Mouse (Mus musculus) ovary, adult 18-20 months (tissue): ENCODE measurements around the gene Spag9.
"Not testable (repeated sequence)": the region's sequence is repeated elsewhere in the genome, so short reads cannot be mapped to it uniquely, and the experiment has no call there.

Source experiments
- DNase-seq: peaks from one replicate; pipeline ENCODE4 v3.0.0; 2022; ENCODE audit warnings: low spot score, mixed read lengths

The Spag9 gene

DNA sequence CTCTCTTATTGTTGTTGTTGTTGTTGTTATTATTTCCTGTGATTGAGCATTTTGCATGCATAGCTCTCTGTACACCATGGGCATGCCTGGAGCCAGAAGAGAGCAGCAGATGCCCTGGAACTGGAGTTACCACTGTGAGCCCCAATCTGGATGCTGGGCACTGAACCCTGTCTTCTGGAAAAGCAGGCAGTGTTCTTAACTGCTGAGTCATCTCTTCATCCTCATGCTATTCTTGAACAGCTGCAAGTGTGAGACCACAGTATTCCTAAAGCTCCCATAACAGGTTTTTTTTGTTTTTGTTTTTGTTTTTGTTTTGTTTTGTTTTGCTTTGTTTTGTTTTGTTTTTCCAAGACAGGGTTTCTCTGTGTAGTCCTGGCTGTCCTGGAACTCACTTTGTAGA, 9.6 kb upstream of the Spag9 start:
- no peak for DNase-seq

DNA sequence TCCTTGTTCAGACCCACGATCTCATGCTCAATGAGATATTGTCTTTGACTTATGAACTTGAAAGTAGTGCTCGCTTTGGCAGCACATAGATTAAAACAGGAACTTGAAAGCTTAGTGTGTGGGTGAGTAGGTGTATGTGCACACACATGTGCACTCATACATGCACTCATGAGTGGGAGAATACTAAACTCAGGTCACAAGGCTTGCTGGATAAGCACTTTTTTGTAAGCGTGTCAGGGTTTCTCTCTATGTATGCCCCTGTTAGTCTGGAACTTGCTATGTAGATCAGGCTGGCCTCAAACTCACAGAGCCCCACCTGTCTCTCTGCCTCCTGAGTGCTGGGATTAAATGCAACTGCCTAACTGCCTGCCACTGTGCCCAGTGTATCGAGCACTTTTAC, 8.9 kb upstream of the Spag9 start:
- DNase-seq = no peak

DNA sequence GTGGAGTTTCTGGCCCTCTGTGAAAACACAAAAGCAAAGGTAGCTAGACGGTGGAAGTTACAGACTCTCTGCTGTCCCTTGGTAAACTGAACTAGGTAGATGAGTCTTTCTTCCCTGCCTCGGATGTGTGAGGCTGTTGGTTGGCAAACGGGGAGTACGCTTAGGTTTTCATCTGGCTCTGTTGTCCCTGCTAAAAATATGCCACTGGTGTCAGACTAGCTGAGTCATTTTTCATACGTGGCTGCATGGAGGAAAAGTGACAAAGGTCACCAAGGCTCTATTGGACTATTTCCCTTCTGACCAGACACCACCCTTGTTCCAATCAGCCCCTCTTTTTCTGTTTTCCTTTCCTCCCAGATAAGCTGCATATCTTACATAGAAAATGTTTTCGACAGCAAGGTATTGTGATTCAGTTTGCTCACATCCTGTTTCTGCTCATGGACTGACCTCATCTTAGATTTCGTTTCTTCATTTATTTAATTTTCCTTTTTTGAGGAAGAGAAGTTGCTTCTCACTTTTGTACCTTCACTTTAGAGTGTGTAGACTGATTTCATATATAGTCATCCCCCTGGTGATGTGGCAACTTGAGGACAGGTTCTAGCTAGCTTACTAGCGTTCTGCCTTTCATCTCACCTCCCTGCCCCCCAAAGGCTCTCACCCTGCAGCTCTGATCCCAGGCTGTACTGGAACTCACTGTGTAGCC, 8.1 kb upstream of the Spag9 start:
- DNase-seq = no peak

DNA sequence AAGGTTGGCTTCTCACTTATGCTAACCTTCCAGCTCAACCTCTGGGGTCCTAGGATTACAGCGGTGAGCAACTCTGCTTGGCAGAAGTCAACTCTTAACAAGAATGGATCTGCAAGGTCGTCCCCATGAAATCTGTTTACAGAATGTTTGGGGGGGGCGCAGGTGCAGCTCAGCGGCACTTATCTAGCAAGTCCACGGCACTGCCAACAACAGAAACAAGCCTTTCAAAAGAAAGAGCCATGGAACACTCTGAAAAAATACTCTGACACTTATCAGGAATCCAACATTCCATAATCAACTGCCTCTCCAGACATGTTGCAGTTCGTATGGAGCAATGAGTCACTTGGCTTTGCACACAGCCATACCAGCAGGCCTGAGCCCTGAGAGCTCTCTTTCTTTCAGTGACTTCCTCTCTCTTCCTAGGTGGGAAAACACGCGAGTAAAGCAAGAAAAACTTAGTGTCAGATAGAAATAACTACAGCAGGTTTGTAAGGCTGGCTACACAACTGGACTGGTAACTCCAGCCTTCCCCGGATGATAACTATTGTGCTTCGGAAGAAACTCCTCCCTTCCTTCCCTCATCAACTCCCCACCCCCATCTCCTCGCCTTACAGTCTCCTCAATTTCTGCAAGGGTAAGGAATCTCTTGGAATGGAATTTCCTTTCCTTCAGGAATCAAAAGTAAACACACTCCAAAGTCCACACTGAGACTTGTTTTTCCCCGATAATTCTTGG, 7.4 kb upstream of the Spag9 start:
- no peak for DNase-seq

DNA sequence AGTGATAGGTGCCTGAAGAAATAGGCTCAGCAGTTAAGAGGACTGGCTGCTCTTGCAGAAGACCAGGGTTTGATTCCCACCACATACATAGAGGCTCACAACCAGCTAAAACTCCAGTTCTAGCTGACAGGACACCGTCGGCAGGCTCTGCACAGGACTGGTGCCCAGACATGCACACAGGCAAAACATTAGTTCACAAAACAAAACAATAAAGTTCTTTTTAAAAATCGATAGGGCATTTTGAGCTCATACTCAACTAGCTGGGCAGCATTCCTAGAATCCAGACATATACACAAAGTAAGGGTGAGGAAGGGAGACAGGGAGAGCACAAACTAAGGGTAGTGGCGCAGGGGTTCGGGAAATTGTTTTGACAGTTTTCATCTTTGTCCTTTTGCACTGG, 1.4 kb upstream of the Spag9 start:
- no peak for DNase-seq

DNA sequence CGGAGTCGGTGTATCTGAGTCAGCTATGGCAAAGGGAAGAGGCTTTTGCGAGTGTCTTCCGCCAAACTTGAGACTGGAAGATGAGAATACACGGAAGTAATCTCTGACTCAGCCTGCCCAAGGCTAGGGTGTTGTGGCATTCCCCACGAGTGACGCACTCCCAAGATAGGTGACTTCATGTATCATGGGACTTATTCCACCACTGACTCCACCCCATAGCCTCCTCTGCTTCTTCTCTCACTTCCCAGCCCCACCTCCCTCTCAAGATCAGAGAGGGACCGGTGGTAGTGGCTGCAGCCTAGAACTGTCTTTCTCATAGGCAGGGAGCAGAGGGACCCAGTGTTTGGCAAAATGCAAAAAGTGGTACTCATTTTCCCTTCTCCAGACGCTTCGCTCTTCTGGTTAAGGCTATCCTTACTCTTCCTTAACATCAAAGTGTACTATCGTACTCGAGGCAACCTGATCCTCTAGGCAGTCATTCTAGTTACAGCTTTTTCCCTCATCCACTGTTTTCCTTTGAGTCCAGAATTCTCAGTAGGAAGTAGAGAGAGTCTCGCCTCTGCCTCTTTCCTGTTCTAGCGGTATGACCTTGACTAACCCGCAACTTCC, 676 bp upstream of the Spag9 start:
- peak; percentile 87 for DNase-seq

DNA sequence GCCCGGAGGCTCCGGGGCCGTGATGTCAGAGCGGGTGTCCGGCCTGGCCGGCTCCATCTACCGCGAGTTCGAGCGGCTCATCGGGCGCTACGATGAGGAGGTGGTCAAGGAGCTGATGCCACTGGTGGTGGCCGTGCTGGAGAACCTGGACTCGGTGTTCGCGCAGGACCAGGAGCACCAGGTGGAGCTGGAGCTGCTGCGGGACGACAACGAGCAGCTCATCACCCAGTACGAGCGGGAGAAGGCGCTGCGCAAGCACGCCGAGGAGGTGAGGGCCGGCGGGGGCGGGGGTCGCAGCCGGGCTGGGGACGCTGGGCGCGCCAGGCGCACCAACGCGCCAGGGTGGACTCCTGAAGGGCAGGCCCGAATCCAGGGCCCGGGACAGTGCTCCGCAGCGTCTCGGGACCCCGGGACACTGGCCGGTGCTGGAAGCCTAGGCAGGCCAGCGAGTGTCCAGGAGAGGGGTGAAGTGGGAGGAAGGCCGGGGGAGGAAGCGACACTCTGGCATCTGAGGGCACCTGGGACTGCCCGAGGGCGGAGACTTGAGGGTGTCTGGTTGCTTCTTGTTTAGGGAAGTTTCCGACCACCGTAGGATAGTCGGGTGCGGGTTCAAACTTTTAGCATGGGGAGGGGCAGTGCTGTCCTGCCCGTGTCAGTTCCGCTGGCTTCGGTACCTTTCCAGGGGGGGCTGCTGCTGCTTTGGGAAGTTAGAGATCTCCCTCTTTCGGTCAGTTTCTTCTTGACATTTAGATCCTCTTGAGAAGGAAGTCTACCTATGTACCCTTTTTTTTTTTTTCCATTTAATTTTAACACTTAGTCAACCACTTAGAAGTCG, 632 bp downstream of the Spag9 start:
- DNase-seq = peak; percentile 36

DNA sequence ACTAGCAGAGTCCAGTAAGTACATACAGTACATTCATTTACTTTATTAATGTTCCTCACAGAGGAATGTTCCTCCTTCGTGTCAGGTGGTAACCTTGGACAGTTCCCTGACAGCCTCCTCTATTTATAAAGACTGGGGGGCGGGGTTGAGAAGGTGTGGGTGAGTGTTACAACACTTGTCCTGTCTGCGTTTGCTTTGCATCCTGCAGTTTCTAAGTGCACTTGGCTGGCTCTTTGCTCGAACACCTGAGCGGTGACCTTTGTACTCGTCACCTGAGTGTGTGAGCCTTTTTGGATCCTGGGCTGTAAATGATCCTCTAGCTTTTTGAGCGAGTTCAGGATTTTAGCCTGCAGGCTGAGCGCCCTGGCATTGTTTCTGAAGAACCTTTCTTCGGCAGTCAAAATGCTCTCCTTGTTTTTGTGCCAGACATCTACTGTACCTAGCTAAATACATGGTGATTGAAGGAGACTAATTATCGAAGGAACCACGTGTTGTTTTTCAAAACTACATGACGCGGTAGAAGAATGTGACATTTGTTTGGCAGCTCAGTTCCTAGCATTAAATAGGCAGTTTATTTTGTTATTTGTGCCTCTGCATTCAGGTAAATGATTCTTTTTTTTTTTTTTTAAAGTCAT, 1.4 kb downstream of the Spag9 start:
- DNase-seq = no peak

DNA sequence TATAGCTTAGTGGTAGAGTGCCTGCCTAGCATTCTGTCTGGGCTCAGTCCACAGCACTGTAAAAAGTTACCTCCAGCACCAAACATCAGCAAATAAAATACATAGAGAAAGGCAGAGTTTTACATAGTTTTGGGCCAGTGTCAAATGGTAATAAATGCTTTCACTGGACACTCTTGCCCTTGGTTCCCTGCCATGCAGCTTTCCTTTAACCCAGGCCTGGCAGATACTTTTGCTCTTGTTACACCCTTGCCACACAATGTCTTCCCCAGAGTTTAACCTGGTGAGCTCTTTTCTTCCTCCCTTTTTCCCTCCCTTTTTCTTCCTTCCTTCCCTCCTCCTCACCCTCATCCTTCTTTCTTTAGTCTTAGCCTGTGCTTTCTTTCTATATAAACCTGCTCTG, 3.4 kb downstream of the Spag9 start:
- no peak for DNase-seq

DNA sequence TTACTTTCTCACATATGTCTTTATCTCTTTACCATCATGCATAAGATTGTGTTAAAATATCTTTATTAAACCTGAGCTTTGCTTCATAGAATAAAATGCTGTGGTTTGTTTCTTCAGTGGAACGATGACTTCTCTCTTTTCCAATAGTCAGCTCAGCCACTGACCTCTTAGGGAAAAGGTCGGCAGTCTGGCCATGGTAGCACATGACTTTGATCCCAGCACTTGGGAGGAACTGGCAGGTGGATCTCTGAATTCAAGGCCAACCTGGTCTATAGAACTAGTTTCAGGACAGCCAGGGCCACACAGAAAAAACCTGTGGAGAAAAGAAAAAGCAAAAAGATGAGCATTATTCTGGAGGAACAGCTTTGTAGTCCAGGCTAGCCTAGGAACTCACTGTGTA, 7.5 kb downstream of the Spag9 start:
- DNase-seq = no peak

DNA sequence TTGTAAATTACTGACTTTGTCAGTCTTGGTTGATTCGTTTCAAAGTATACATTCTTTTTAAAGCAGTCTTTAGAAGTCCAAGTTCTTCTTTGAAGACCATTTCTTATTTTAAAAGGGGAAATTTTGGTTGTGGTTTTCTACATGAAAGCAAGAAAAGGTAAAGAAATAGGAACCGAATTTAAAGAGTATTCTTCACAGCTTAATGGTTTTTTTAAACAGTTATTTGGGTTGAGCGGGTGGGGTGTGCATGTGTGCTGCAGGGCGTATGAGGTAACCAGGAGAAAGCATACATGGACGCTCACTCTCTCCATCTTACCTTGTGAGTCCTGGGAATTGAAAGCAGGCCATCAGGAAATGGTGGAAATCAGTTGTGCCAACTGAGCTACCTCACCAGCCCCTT, 23.2 kb downstream of the Spag9 start:
- DNase-seq = no peak

DNA sequence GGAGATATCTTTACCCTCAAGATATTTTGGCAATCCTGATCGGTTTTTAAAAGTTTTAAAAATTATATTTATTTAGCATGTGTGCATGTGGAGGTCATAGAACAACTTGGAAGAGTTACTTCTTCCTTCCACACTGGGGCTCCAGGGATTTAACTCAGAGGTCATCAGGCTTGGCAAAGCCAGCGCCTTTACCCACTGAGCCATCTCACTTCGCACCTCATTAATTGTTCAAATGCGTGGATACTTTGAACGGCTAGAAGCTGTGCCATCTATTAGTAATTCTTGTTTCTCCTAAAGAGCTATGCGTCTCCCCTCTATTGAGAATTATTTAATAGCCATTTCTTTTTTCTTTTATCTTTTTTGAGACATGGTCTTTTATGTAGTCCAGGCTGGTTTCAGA, 24.5 kb downstream of the Spag9 start:
- DNase-seq = no peak

DNA sequence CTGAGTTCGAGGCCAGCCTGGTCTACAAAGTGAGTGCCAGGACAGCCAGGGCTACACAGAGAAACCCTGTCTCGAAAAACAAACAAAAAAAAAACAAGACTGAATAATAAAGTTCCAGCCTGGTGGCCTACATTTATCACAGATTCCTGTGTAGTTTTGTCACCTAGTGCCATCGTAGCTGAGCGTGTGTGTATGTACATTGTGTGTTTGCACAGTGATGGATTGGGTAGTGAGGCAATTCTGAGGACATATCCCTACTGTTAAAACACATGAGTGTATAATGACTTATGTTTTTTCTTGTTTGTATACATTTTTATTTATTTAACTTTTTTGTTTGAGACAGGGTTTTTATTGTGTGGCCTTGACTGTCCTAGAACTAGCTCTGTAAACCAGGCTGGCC, 30.4 kb downstream of the Spag9 start:
- DNase-seq = no peak

DNA sequence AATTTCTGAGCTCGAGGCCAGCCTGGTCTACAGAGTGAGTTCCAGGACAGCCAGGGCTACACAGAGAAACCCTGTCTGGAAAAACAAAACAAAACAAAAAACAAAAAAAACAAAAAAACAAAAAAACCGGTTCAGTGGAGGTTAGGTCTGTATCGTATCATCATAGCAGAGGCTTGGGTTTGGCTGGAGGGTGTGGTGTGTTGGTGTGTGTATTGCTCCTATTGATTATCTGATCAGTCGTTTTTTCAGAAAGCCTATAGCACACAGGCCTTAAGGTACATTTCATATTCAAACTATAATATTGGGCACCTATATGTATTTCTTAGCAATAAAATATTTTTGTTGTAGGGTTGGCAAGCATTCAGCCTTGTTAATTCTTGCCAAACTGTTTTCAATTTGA, 36.2 kb downstream of the Spag9 start:
- DNase-seq = no peak

DNA sequence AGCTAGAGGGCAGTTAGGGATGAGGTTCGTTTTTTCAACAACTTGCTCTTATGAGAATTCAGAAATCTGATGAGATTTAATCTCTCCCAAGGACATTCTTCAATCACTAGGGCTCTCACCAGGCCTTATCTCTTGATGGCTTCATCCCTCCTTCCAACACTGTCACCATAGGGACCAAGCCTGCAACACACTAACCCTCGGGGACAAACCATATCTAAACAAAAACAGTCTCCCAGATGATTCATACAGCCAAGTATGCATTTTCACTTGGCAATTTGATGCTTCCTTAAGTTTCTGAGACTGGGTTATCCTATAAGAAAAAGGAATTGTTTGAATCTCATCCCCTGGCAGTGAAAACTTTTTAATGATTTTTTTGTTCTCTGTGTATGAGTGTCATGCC, 37.1 kb downstream of the Spag9 start:
- DNase-seq = no peak

DNA sequence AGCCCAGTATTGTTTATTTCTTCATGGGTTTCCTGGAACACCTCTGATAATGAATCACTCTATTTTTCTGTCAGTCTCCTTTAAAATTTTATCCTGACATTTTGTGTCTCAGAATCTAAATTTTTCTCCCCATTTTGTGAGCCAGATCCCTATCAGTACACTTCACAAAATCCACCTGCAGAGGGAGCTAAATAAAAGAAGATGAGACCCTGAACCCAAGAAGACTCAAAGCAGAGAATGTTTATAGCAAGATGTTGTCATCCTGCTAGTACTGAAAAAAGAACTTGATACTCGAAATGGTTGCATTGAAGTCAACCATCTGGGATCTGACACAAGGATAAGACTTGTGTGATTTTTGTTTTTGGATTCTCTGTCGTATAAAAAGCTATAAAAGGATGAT, 40.1 kb downstream of the Spag9 start:
- DNase-seq = no peak

DNA sequence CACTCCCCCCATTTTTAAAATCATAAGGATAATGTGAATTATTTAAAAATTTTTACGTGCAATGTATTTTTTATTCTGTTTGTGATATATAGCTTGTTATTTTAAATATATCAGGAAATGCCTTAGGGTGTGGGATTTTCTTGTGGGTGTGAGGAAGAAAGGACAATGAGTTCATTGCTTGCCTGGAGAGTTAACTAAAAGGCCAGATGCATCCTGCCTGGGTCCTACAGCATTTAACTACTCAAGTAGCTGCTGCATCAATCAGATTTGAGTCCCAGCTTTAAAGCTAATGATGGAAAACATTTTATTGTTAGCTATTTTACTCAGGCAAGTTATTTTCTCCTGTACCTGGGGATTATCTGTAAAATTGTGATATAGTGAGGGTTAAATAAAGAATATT, 45.6 kb downstream of the Spag9 start:
- DNase-seq = no peak

DNA sequence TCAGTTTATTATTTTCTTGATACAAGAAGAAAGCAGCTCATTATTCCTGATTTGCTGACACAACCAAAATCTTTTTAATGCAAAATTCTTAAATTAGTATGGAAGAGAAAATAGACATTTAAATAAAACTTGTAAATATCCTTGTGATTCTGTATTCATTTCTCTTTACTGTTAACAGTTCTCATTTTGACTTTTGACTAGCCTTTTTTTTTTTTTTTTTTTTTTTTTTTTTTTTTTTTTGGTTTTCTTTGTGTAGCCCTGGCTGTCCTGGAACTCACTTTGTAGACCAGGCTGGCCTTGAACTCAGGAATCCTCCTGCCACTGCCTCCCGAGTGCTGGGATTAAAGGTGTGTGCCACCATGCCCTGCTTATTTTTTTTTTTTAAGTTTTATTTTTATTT, 46.4 kb downstream of the Spag9 start:
- not testable (repeated sequence) for DNase-seq

DNA sequence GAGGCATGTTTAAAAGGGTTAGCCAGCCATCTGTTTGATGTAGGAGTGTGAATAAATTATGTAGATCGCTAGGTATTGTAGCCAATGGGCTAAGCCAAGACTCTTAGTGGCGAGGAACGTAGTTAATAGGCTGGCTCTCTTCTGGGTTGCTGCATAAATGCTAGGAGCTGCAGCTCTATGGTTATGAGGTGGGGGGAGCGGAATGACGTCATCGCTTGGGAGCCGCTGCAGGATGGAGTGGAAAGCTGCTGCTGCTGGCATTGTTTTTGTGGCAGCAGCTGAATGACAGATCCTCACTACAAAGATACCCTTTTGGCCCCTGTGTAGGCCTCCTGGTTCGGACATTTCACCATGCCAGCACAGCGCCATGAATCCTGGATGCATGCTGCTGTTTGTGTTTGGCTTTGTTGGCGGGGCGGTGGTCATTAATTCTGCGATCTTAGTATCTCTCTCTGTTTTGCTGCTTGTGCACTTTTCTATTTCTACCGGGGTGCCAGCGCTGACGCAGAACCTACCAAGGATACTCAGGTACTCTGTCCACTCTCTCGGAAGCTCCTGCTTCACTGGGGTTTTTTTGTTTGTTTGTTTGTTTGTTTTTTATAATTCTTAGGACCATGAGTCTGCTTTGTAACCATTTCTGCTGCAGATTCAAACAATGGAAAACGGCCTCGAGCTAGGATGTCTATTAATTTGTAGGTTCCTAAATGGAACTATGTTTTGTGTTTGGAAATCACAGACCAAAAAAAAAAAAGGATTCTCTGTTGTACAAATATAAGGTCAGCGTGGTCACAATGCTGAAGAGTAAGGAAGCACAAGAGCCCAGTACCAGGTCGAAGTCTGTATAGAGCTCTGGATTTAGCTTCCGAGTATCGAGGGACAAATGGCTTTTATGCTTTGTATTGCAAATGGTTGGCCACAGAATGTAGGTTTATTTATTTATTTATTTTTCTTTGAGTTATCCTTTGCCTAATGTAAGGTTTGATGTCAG, 48.4 kb downstream of the Spag9 start:
- peak; percentile 80 for DNase-seq

DNA sequence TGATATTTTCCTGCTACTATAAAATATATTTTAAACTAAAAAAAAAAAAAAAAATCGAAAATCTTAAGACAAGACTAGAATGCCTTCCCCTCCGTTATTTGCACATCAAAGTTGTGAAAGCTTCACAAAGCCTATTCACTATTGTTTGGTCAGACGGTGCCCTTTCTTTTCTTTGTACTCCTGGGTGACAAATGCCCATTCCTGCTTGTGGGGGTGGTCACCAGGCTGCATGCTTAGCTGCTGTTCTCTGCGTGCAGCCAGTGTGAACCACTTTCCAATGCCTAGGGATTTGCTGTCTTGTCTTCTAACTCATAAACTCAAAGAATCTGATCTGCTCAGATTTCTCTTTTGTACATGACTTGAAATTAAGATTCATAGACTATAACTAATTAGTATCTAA, 49.1 kb downstream of the Spag9 start:
- no peak for DNase-seq

DNA sequence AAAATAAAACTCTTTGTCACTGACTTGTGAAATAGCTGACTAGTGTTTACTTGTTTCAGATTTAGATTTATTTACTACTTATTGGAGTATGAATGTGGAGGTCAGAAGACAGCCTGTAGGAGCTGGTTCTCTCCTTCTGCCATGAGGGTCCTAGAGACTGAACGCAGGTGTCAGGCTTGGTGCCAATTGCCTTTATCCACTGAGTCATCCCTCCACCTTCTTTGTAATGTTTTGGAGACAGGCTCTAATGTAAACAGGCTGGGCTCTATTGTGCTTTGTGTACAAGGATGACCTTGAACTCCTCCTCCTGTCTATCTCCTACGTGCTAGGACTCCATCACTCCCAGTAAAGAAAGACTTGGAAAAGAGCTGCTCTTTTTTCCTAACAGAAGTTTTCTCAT, 51.4 kb downstream of the Spag9 start:
- DNase-seq = no peak
